Mouse (Mus musculus) heart, embryonic 14.5 days (tissue): ENCODE measurements around the gene Grb2. TPM values are rescaled to one million over a fixed set of nuclear protein-coding genes. Genes with fewer than 3 reads are reported as not detected.

Source experiments
- ATAC-seq: fragments of 200-750 bp; cut with Nextera tagmentation; 2 replicates; pipeline ENCODE4 v1.8.0; 2017; ENCODE audit warnings: low read depth, moderate TSS enrichment; ENCODE audit not compliant: insufficient number of reproducible peaks, insufficient read depth, low FRiP score
- H3K27ac ChIP-seq, 2 experiments: fragments of 200-500 bp in 1 of 2; fragments of 300-500 bp in 1 of 2; sonication (generic) in 1 of 2; replicated peaks in 1 of 2; 2 replicates each; pipeline ENCODE4 v1.5.1; 2012 to 2014; ENCODE audit warnings: low read depth in 2 of 2, low read length in 2 of 2, control low read depth in 1 of 2, mild to moderate bottlenecking in 1 of 2, mixed read lengths in 1 of 2; ENCODE audit not compliant: control insufficient read depth in 1 of 2, insufficient read depth in 1 of 2
- H3K27me3 ChIP-seq: fragments of 300-500 bp; sonication (generic); 2 replicates; pipeline ENCODE4 v1.6.1; 2014; ENCODE audit warnings: mild to moderate bottlenecking, low read length, control low read depth; ENCODE audit not compliant: control insufficient read depth, insufficient read depth
- H3K36me3 ChIP-seq: fragments of 300-500 bp; sonication (generic); 2 replicates; pipeline ENCODE4 v1.6.1; 2014; ENCODE audit warnings: mild to moderate bottlenecking, control low read depth, low read length, mixed read lengths; ENCODE audit not compliant: control insufficient read depth, insufficient read depth
- H3K4me1 ChIP-seq, 2 experiments: fragments of 200-500 bp in 1 of 2; fragments of 300-500 bp in 1 of 2; sonication (generic) in 1 of 2; 2 replicates each; pipeline ENCODE4 v1.6.1; 2012 to 2014; ENCODE audit warnings: low read length in 2 of 2, control low read depth in 1 of 2, mixed read lengths in 1 of 2; ENCODE audit not compliant: control insufficient read depth in 2 of 2, insufficient read depth in 2 of 2
- H3K4me2 ChIP-seq: fragments of 300-500 bp; sonication (generic); 2 replicates; pipeline ENCODE4 v1.6.1; 2014; ENCODE audit warnings: mild to moderate bottlenecking, low read length
- H3K4me3 ChIP-seq, 2 experiments: fragments of 200-500 bp in 1 of 2; fragments of 300-500 bp in 1 of 2; sonication (generic) in 1 of 2; 2 replicates each; pipeline ENCODE4 v1.5.1; 2012 to 2014; ENCODE audit warnings: low read length in 2 of 2, mild to moderate bottlenecking in 2 of 2, control low read depth in 1 of 2, low read depth in 1 of 2, moderate library complexity in 1 of 2; ENCODE audit not compliant: control insufficient read depth in 1 of 2, insufficient read depth in 1 of 2
- H3K9ac ChIP-seq: fragments of 300-500 bp; sonication (generic); 2 replicates; pipeline ENCODE4 v1.6.1; 2014; ENCODE audit warnings: mild to moderate bottlenecking, low read length
- H3K9me3 ChIP-seq: fragments of 300-500 bp; sonication (generic); 2 replicates; pipeline ENCODE4 v1.6.1; 2016; ENCODE audit warnings: low read length, control low read depth; ENCODE audit not compliant: control insufficient read depth
- WGBS: fragments of 180-500 bp; shearing (Covaris S2); extraction: QIAGEN DNeasy Blood & Tissue Kit; methylation state at CpG from one replicate; pipeline ENCODE4 v1.1.7; 2014; 5-methylcytosine and 5-hydroxymethylcytosine counted together
- polyA plus RNA-seq: library from polyadenylated mRNA; unstranded; fragments of >200 nt; fragmentation: Nextera tagmentation; extraction: Ambion mirVana; gene quantifications from 2 replicates; pipeline ENCODE4 v1.2.1, GENCODE M21; 2014

Grb2 gene
- polyA plus RNA-seq, 1 experiment from 2014 or later = 59.4 TPM

GRCm38 (mm10) chr11:115638498-115639409 lies 69.6 kb downstream of the Grb2 start:
- ATAC-seq = no peak
- H3K4me1 ChIP-seq = no peaks in the 10 kb centered on the region; a peak in 1 of 4 replicates
- no peak overlapping the region for H3K9ac ChIP-seq
- H3K27ac ChIP-seq = no peak overlapping the region
- H3K4me2 ChIP-seq = no peak overlapping the region
- no peaks in the 10 kb centered on the region for H3K9me3 ChIP-seq
- WGBS = 63% methylated on average over 5 of the region's 5 CpGs
- no peak overlapping the region for H3K4me3 ChIP-seq
- H3K27me3 ChIP-seq = no peaks in the 10 kb centered on the region
- H3K36me3 ChIP-seq = peaks cover 7% of the 10 kb centered on the region

- no peak for ATAC-seq
- no peak overlapping the region for H3K4me2 ChIP-seq
- H3K9ac ChIP-seq = no peak overlapping the region
- no peak overlapping the region for H3K27ac ChIP-seq
- no peaks in the 10 kb centered on the region for H3K36me3 ChIP-seq
- no peaks in the 10 kb centered on the region; a peak in 1 of 4 replicates for H3K4me1 ChIP-seq
- H3K9me3 ChIP-seq = no peaks in the 10 kb centered on the region
- H3K27me3 ChIP-seq = no peaks in the 10 kb centered on the region
- H3K4me3 ChIP-seq = no peak overlapping the region
- 72% methylated on average over 3 of the region's 3 CpGs for WGBS
Observed at GRCm38 (mm10) chr11:115636960-115637359, 71.4 kb downstream of the Grb2 start.

- Histone ChIP-seq H3K27ac (no peak overlapping the region), H3K4me2 (no peak overlapping the region), H3K9me3 (no peaks in the 10 kb centered on the region), H3K4me3 (no peak overlapping the region), H3K36me3 (no peaks in the 10 kb centered on the region), H3K4me1 (no peaks in the 10 kb centered on the region; a peak in 1 of 4 replicates), H3K27me3 (no peaks in the 10 kb centered on the region), H3K9ac (no peak overlapping the region)
- no peak for ATAC-seq
- 71% methylated on average over 8 of the region's 8 CpGs for WGBS
Observed at GRCm38 (mm10) chr11:115635484-115635883, 72.9 kb downstream of the Grb2 start.

- H3K4me1 ChIP-seq = no peaks in the 10 kb centered on the region; a peak in 1 of 4 replicates
- H3K27ac ChIP-seq = no peak overlapping the region
- H3K4me3 ChIP-seq = no peak overlapping the region
- no peaks in the 10 kb centered on the region for H3K9me3 ChIP-seq
- H3K27me3 ChIP-seq = no peaks in the 10 kb centered on the region
- no peak overlapping the region for H3K4me2 ChIP-seq
- no peaks in the 10 kb centered on the region for H3K36me3 ChIP-seq
- no peak overlapping the region for H3K9ac ChIP-seq
- 84% methylated on average over 8 of the region's 8 CpGs for WGBS
- no peak for ATAC-seq
Observed at GRCm38 (mm10) chr11:115635041-115635440, 73.4 kb downstream of the Grb2 start.

- no peak overlapping the region for H3K4me2 ChIP-seq
- no peak overlapping the region for H3K9ac ChIP-seq
- 65% methylated on average over 4 of the region's 4 CpGs for WGBS
- no peaks in the 10 kb centered on the region for H3K27me3 ChIP-seq
- no peak overlapping the region for H3K4me3 ChIP-seq
- no peaks in the 10 kb centered on the region for H3K9me3 ChIP-seq
- no peak overlapping the region for H3K27ac ChIP-seq
- ATAC-seq = no peak
- H3K36me3 ChIP-seq = no peaks in the 10 kb centered on the region
- H3K4me1 ChIP-seq = no peaks in the 10 kb centered on the region
Observed at GRCm38 (mm10) chr11:115634109-115634508, 74.3 kb downstream of the Grb2 start.

- no peaks in the 10 kb centered on the region for H3K4me1 ChIP-seq
- H3K4me2 ChIP-seq = no peak overlapping the region
- H3K36me3 ChIP-seq = no peaks in the 10 kb centered on the region
- no peak overlapping the region for H3K27ac ChIP-seq
- no peak for ATAC-seq
- H3K9me3 ChIP-seq = no peaks in the 10 kb centered on the region
- no peaks in the 10 kb centered on the region for H3K27me3 ChIP-seq
- 77% methylated on average over 10 of the region's 10 CpGs for WGBS
- no peak overlapping the region for H3K9ac ChIP-seq
- H3K4me3 ChIP-seq = no peak overlapping the region
Observed at GRCm38 (mm10) chr11:115632862-115633261, 75.5 kb downstream of the Grb2 start.

GRCm38 (mm10) chr11:115632247-115632646 lies 76.2 kb downstream of the Grb2 start:
- no peak overlapping the region for H3K27ac ChIP-seq
- H3K36me3 ChIP-seq = no peaks in the 10 kb centered on the region
- WGBS = 73% methylated on average over 7 of the region's 7 CpGs
- H3K4me2 ChIP-seq = no peak overlapping the region
- H3K4me1 ChIP-seq = 0 out of 4 replicates have a peak, but pooled peaks cover 0 to 3% of the 10 kb centered on the region in 2 experiments
- no peak for ATAC-seq
- H3K9me3 ChIP-seq = no peaks in the 10 kb centered on the region
- H3K27me3 ChIP-seq = no peaks in the 10 kb centered on the region
- H3K4me3 ChIP-seq = no peak overlapping the region
- H3K9ac ChIP-seq = no peak overlapping the region
